ENCODE assay signal across 9 mouse cellular contexts in the genomic region with DNA sequence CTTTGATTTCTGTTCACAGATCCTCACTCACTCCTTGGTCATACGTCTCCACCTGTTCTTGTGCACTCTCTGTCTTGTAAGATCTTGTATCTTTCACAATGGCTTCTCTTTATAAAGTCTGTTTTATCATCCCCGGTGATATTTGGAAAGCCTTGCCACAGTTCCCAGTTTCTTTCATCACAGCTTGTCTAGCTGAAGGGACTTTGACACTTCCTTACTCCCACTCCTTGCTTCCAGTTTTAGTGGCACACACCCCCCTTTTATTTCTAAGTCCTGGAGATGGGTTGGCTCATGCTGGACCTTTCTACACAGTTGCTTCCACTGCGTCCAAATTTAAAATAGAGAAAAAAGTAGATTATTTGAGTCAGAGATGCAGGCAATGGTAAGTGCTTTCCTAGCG. TPM values are rescaled to one million over a fixed set of nuclear protein-coding genes. Genes with fewer than 3 reads are reported as not detected.
"Had no signal": no experiment of that assay in that cellular context is flagged by ENCODE, and none has a peak within 500 bp of the region (broad histone marks: within the 10 kb centered on the region; RNA-seq: fewer than 3 reads in every experiment).

No protein-coding gene starts in this region.

- ATAC-seq: liver, embryonic 12.5 days had no signal

- DNase-seq: kidney, adult 8-10 months; left cerebral cortex, postnatal 4 days; thymus, adult 18-20 months; thymus, postnatal 25 days had no signal

RNA-seq across cellular contexts. Expression of a gene that starts 20.9 kb away (rescaled TPM):
- total RNA-seq: layer of hippocampus, adult 8-10 months; layer of hippocampus, postnatal 14 days; left cerebral cortex, adult 18-20 months; left cerebral cortex, postnatal 10 days; left cerebral cortex, postnatal 4 days had no signal
